Mouse (Mus musculus) adrenal gland, adult 2 months (tissue): ENCODE measurements around the gene Nat8f4. TPM values are rescaled to one million over a fixed set of nuclear protein-coding genes. Genes with fewer than 3 reads are reported as not detected.

Experiments used
- polyA plus RNA-seq: library from polyadenylated mRNA; depleted of rRNA; stranded (reverse); fragments of >200 nt; gene quantifications from 2 replicates; pipeline ENCODE4 v1.2.3, GENCODE M21; 2012; rRNA removed
- total RNA-seq, 2 experiments: library from RNA; stranded (reverse); gene quantifications; 2 replicates each; pipeline ENCODE4 v1.2.3; 2021

Gene Nat8f4
- total and polyA plus RNA-seq, 3 experiments: 8.4 to 15.5 (median 8.5) TPM

Other genes with a start within 250 kb of the Nat8f4 start
- gene Nat8f7, start 191.7 kb downstream of the Nat8f4 start, total RNA-seq: 1 to 10 TPM; 2.6 to 5.0 TPM
- gene Nat8f7, start 191.7 kb downstream of the Nat8f4 start, polyA plus RNA-seq: 1.6 and 1.7 TPM in 2 replicates
- under 1 TPM in 1 of 2 experiments, not detected in 1; 0.66 TPM for gene Nat8f3, start 139.1 kb downstream of the Nat8f4 start, total RNA-seq
- gene Nat8f3, start 139.1 kb downstream of the Nat8f4 start, polyA plus RNA-seq: 0.21 and 0.56 TPM in 2 replicates
- 1 to 10 TPM in 1 of 2 experiments, under 1 TPM in 1; 0.81 to 2.8 TPM for gene Nat8f6, start 83.9 kb downstream of the Nat8f4 start, total RNA-seq
- 0.87 and 1.4 TPM in 2 replicates for gene Nat8f6, start 83.9 kb downstream of the Nat8f4 start, polyA plus RNA-seq
- 1 to 10 TPM; 5.7 to 9.7 TPM for gene Nat8f5, start 83.9 kb downstream of the Nat8f4 start, total RNA-seq
- 1.1 and 2.3 TPM in 2 replicates for gene Nat8f5, start 83.9 kb downstream of the Nat8f4 start, polyA plus RNA-seq
- gene Nat8, start 72.8 kb downstream of the Nat8f4 start, total RNA-seq: 1 to 10 TPM; 1.8 to 8.2 TPM
- gene Nat8, start 72.8 kb downstream of the Nat8f4 start, polyA plus RNA-seq: 2.3 and 3.3 TPM in 2 replicates
- gene Nat8f2, start 35.7 kb downstream of the Nat8f4 start, total RNA-seq: 1 to 10 TPM; 2.0 to 3.7 TPM
- 0.12 and 0.15 TPM in 2 replicates for gene Nat8f2, start 35.7 kb downstream of the Nat8f4 start, polyA plus RNA-seq
- gene Tprkb, start 7.0 kb upstream of the Nat8f4 start, total RNA-seq: 10 to 100 TPM; 37.1 to 55.2 TPM
- gene Tprkb, start 7.0 kb upstream of the Nat8f4 start, polyA plus RNA-seq: 23.3 and 26.4 TPM in 2 replicates
- 10 to 100 TPM; 39.2 to 43.6 TPM for gene Nat8f1, start 10.8 kb upstream of the Nat8f4 start, total RNA-seq
- gene Nat8f1, start 10.8 kb upstream of the Nat8f4 start, polyA plus RNA-seq: 43.5 and 85.2 TPM in 2 replicates
- gene Dusp11, start 56.8 kb upstream of the Nat8f4 start, total RNA-seq: 100 to 1,000 TPM in 1 of 2 experiments, 10 to 100 TPM in 1; 82.3 to 174 TPM
- gene Dusp11, start 56.8 kb upstream of the Nat8f4 start, polyA plus RNA-seq: 73.5 and 104 TPM in 2 replicates
- gene Figla, start 111.3 kb upstream of the Nat8f4 start, total RNA-seq: not detected
- gene Figla, start 111.3 kb upstream of the Nat8f4 start, polyA plus RNA-seq: not detected in 2 replicates
- gene Add2, start 123.8 kb upstream of the Nat8f4 start, total RNA-seq: 1 to 10 TPM in 1 of 2 experiments, under 1 TPM in 1; 0.78 to 1.6 TPM
- gene Add2, start 123.8 kb upstream of the Nat8f4 start, polyA plus RNA-seq: 1.7 and 1.9 TPM in 2 replicates